Mouse (Mus musculus) cerebellum, adult 9-11 months (tissue): ENCODE measurements around the gene Olfr773.
"Not testable (repeated sequence)": the region's sequence is repeated elsewhere in the genome, so short reads cannot be mapped to it uniquely, and the experiment has no call there.

Source experiments
- DNase-seq: peaks from one replicate; pipeline ENCODE4 v3.0.0; 2022

The Olfr773 gene

DNA sequence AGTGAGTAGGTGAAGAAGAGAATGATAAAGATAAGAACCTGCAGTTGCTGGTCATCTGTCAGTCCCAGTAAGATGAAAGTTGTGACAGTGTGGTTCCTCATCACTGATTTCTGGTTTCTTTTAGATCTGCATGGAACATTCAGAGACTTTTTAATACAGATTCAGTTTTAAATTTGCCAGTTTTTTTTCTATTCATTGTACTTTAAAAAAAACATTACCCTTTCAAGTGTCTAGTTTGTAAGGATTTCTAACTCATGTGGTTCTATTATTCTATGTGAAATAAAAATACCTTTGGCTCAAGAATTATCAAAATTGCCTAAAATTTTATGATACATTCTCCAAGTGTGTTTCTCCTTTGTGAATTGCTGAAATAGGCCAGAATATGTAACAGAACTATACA is at the start of gene Olfr773:
Gene Olfr773, minus strand, starts transcription at position 101 of the 400 bp plus-strand sequence.
- DNase-seq, result not testable (repeated sequence)

DNA sequence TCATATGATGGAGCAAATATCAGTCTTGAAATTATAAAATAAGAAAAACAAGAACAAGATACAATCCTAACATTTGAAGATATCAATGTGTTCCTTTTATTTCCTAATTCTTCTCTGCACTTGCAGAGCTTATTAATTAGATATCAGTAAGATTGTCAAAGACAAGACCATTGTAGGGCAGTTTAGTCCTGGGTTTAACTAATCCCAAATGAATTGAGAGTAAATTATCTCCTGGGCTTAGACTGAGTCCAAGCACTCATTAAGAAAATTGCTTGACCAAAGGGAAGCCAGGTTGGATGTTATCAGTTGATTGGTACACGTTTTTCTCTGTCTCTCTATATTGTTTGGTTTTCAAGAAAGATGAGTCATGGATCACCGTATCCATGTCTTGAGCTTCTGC is 48.7 kb upstream of the Olfr773 start, which contains the start of gene Olfr774:
Gene Olfr774, plus strand, starts transcription at position 301 of the 400 bp plus-strand sequence.
- DNase-seq, result no peak

DNA sequence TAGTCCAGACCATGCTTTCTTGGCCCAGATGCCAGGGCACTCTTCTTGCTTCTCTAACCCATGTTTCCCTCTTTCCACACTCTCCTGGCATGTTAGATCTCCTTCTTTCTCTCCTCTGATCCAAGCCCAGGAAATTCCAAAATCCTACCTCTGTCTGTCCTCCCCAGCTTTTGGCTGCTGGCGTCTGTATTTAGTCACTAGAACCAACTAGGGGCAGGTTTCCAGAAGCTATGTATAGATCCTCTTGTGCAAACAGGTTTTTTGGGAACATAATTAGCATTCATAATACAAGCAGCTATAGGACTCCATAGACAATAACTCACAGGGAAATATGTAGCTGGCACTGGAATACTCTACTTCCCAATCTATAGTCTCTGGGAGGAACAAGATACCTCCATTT is 43.5 kb upstream of the Olfr773 start:
- DNase-seq, result no peak

DNA sequence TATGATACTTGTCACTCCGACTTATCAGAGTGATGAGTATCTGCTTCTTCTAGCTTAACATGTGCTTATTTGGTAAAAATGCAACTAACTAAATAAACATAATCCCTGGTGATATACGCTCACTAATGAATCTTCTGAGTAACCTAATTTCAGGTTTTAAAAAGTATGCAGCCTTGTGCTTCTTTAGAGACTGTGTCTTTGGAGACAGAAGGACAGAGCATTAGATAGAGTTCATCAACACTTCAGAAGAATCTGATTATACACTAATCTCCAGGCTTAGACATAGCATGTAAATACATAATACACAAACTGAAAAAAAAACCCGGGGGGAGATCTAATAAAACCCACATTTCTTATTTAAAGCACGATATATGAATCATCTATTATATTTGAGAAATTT is 9.4 kb downstream of the Olfr773 start, which contains the start of gene Olfr772:
Gene Olfr772, minus strand, starts transcription at position 101 of the 400 bp plus-strand sequence.
- DNase-seq, result not testable (repeated sequence)

DNA sequence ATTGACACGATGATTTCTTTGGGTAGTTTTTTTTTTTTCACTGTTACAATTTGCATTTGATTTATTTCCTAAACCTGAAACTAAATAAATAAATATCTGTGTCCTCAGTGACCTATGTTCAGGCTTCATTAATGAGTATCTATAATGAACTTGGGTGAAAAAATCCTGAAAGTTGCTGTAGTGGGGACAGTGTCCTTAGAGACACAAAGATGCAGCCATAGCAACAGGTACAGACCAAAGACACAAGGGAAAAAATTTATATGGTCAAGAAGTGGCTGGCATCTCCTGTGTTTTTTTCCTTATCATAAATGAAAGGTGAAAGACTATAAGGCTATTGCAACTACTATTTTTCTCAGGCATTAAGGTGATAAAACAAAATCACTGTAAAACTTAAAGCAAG is 22.6 kb downstream of the Olfr773 start, which contains the start of gene Olfr771:
Gene Olfr771, minus strand, starts transcription at position 101 of the 400 bp plus-strand sequence.
- DNase-seq, result no peak

DNA sequence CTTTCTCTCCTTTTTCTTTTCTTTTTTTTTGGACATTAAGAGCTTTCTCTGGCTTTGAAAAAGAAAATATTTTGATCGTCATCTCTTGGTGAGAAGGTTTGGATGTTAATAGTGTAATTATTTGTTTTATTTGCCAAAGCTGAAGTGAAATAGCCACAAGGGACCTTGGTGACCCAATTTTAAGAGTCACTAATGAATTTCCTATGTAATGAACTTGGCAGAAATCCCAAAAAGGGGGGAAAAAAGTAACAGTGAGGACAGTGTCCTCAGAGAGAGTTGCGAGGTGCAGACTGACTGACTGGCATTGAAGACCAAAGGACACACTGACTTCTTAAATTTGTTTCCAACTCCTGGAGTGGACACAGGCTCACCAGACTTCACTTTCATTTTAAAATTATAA is 48.3 kb downstream of the Olfr773 start, which contains the start of gene Olfr770:
Gene Olfr770, minus strand, starts transcription at position 101 of the 400 bp plus-strand sequence.
- DNase-seq, result no peak
